Mouse (Mus musculus): Measurements from ENCODE around the gene Pmepa1.

- TF ChIP-seq CTCF (IDR thresholded peaks at IDR 0.05; ENCODE audit: low read depth) (no peak), EP300 (optimal IDR thresholded peaks at IDR 0.05) (no peak)
These were observed 17.8 kb downstream of the Pmepa1 start for GRCm38 (mm10) chr2:173258459-173259091.

Data from stomach, postnatal 0 days (tissue).